Mouse (Mus musculus) hindbrain, embryonic 12.5 days (tissue): Measurements from ENCODE around the gene Akt3. TPM values are rescaled to one million over a fixed set of nuclear protein-coding genes. Genes with fewer than 3 reads are reported as not detected.

Experiments
- ATAC-seq: fragments of 200-750 bp; cut with Nextera tagmentation; 2 replicates; pipeline ENCODE4 v1.8.0; 2017; ENCODE audit warnings: moderate TSS enrichment; ENCODE audit not compliant: low FRiP score
- H3K27ac ChIP-seq: fragments of 300-500 bp; sonication (generic); 2 replicates; pipeline ENCODE4 v1.5.1; 2016; ENCODE audit warnings: mild to moderate bottlenecking
- H3K27me3 ChIP-seq: fragments of 300-500 bp; sonication (generic); 2 replicates; pipeline ENCODE4 v1.6.1; 2016; ENCODE audit warnings: mild to moderate bottlenecking
- H3K36me3 ChIP-seq: fragments of 300-500 bp; sonication (generic); 2 replicates; pipeline ENCODE4 v1.6.1; 2016; ENCODE audit warnings: mild to moderate bottlenecking
- H3K4me1 ChIP-seq: fragments of 300-500 bp; sonication (generic); 2 replicates; pipeline ENCODE4 v1.6.1; 2016
- H3K4me2 ChIP-seq: fragments of 300-500 bp; sonication (generic); replicated peaks from 2 replicates; pipeline ENCODE4 v1.6.1; 2016; ENCODE audit warnings: mild to moderate bottlenecking
- H3K4me3 ChIP-seq: fragments of 300-500 bp; sonication (generic); 2 replicates; pipeline ENCODE4 v1.5.1; 2016; ENCODE audit warnings: mild to moderate bottlenecking
- H3K9ac ChIP-seq: fragments of 300-500 bp; sonication (generic); 2 replicates; pipeline ENCODE4 v1.6.1; 2016; ENCODE audit warnings: mild to moderate bottlenecking, moderate library complexity
- H3K9me3 ChIP-seq: fragments of 300-500 bp; sonication (generic); replicated peaks from 2 replicates; pipeline ENCODE4 v1.6.1; 2016; ENCODE audit warnings: mild to moderate bottlenecking
- WGBS: fragments of 180-500 bp; shearing (Covaris S2); methylation state at CpG from one replicate; pipeline ENCODE4 v1.1.7; 2016; 5-methylcytosine and 5-hydroxymethylcytosine counted together
- polyA plus RNA-seq: library from polyadenylated mRNA; unstranded; fragments of >200 nt; fragmentation: Nextera tagmentation; extraction: Ambion mirVana; gene quantifications from 2 replicates; pipeline ENCODE4 v1.2.1, GENCODE M21; 2016

Gene Akt3
- polyA plus RNA-seq, 1 experiment from 2014 or later: 28.8 TPM

DNA sequence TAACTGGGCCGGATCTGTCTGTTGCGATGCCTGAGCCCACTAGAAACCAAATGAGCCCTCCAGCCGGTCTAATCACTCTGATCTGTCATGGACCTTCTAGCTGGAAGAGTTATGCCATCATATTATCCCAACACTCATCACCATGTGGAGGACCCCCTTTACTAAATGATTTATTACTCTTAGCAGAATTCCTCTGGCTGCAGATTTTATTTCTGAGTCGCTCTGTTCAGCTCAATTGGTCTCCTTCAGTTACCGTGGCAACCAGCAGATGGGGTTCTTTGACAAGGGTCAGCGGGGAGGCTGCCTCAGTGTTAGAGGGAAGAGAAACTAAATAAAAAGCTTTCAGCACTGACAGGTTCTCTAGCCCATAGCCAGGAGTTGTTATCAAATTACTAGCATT, 259.0 kb downstream of the Akt3 start:
- ATAC-seq: peak; percentile 42
- Histone ChIP-seq H3K27me3 (no peaks in the 10 kb centered on the region), H3K4me2 (0 out of 2 replicates have a peak overlapping the region, but pooled peaks have one; percentile 5), H3K9me3 (no peaks in the 10 kb centered on the region), H3K9ac (no peak overlapping the region), H3K4me3 (no peak overlapping the region), H3K4me1 (peaks cover 65% of the 10 kb centered on the region), H3K36me3 (no peaks in the 10 kb centered on the region), H3K27ac (peak overlapping the region; percentile 62)
- WGBS: 12% methylated on average over 6 of the region's 6 CpGs

DNA sequence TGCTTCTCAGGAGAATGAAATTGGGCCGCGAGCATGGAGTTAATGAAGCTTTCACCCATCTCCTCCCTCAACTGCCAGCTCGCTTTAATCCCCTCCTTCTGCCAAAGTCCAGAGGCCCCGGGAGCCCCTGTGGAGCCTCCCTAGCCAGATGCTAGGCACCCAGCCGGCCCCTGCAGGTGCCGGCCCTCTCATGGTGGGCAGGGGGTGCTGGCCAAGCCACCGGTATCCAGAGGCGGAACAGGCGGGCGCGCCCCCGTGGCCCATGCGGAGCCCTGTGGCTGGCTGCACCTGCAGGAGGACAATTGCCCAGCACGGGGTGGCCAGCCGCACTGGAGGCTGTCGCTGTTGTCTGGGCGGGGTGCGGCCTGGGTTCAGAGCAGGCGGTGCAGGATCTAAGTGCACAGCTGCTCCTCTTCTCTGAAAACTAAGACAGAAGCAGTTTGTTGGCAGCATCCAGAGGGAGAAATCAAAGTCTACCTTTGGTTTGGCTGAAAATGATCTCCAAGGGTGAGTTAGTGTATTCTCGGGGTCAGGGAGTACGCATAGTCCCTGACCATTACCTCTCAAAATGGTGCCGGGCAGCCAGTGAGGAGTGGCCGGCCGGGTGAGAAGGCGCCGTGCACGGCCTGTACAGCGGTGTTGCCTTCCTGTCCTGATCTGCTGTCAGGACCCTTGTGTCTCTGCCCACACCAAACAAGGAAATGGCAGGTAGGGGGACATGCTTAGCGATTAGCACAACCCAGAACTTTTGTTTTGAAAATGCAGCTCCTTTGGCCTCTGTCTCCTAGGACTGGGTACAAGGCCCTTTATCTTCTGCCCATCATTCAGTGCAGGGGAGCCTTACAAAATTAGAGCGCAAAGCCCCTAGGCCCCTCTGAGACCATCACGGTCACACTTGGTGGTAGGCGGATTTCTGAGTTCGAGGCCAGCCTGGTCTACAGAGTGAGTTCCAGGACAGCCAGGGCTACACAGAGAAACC, 260.0 kb downstream of the Akt3 start:
- no peaks in the 10 kb centered on the region for H3K9me3 ChIP-seq
- H3K27me3 ChIP-seq: no peaks in the 10 kb centered on the region
- no peaks in the 10 kb centered on the region for H3K36me3 ChIP-seq
- H3K4me2 ChIP-seq: peak overlapping the region; percentile 52
- peak overlapping the region; percentile 57 for H3K9ac ChIP-seq
- 13% methylated on average over 33 of the region's 33 CpGs for WGBS
- peak overlapping the region; percentile 16 for H3K4me3 ChIP-seq
- ATAC-seq: peak; percentile 58
- peaks cover 67% of the 10 kb centered on the region for H3K4me1 ChIP-seq
- peak overlapping the region; percentile 84 for H3K27ac ChIP-seq

DNA sequence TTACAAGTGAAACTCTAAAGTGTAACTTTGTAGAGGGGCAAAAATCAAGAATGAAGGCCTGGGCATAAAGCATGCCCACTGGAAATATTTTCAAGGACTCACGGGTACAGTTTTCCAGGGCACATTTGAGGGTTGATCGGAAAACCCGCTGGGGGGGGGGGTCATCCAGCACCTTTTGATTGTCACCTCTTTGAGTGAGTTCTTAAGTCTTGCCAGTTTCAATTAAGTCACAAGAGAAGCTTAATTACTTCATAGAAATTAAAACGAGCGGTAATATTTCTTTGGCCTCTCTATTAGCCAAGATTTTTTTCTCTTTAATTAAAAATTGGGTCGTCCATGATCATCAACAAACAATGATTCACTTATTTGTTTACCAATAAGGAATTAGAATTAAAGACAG, 260.7 kb downstream of the Akt3 start:
- 35% methylated on average over 6 of the region's 6 CpGs for WGBS
- H3K27me3 ChIP-seq: no peaks in the 10 kb centered on the region
- H3K4me1 ChIP-seq: peaks cover 70% of the 10 kb centered on the region
- H3K4me2 ChIP-seq: peak overlapping the region; percentile 52
- peak overlapping the region; percentile 57; the same call in 1 of the 2 replicates for H3K9ac ChIP-seq
- no peak for ATAC-seq
- H3K9me3 ChIP-seq: no peaks in the 10 kb centered on the region
- peak overlapping the region; percentile 84 for H3K27ac ChIP-seq
- H3K4me3 ChIP-seq: no peak overlapping the region
- no peaks in the 10 kb centered on the region for H3K36me3 ChIP-seq

DNA sequence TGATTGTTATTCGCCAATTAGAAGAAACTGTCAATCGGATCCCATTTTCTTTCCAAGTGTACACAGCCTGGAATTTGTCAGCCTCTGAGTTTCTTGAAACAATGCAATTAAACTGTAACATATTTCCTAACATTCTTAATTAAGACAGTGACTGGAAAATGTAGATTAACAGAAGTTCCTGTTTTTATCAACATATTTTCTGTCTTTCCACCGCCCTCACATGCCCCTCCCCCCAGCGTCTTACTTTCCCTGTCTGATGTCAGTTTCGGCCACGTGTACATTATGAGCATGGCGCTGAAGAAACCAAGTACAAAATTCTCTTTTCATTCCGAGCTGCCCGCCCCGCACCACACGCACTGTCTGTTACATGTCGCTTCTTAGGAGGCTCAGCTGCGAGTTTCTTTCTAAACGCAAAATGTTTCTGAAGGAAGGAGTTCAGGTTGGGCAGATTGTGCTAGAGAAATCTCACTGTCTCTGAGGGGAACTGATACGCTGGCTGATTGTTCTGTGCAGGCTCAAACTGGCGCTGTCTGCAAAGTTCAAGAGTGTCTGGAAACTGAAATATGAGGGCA, 261.3 kb downstream of the Akt3 start:
- H3K27ac ChIP-seq: peak overlapping the region; percentile 84
- no peaks in the 10 kb centered on the region for H3K27me3 ChIP-seq
- H3K9ac ChIP-seq: no peak overlapping the region
- no peak for ATAC-seq
- H3K4me3 ChIP-seq: no peak overlapping the region
- H3K4me1 ChIP-seq: peaks cover 72% of the 10 kb centered on the region
- H3K9me3 ChIP-seq: no peaks in the 10 kb centered on the region
- peak overlapping the region; percentile 9 for H3K4me2 ChIP-seq
- H3K36me3 ChIP-seq: no peaks in the 10 kb centered on the region
- WGBS: 28% methylated on average over 16 of the region's 16 CpGs

DNA sequence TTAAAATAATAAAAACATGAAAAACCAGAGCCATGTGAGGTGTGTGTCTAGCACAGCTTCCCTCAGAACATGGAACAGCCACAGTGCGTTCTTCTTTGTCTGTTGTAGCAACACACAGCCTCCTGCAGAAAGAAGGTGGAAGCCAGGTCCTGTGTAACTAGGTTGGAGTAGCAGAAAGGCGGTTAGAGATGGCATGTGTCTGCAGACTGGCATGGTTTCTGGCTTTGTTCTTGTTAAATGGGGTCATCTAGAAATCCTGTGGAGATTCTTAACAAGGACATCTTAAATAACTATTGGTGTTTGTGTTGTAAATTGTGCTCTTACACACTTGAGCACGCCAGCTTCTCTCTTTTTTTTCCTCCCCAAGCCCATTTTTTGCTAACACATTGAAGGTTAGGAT, 261.8 kb downstream of the Akt3 start:
- ATAC-seq: no peak
- no peaks in the 10 kb centered on the region for H3K27me3 ChIP-seq
- no peak overlapping the region for H3K9ac ChIP-seq
- H3K4me2 ChIP-seq: no peak overlapping the region
- H3K4me3 ChIP-seq: no peak overlapping the region
- H3K4me1 ChIP-seq: peaks cover 72% of the 10 kb centered on the region
- no peaks in the 10 kb centered on the region for H3K9me3 ChIP-seq
- 75% methylated on average over 3 of the region's 3 CpGs for WGBS
- H3K36me3 ChIP-seq: no peaks in the 10 kb centered on the region
- peak overlapping the region; percentile 84 for H3K27ac ChIP-seq

DNA sequence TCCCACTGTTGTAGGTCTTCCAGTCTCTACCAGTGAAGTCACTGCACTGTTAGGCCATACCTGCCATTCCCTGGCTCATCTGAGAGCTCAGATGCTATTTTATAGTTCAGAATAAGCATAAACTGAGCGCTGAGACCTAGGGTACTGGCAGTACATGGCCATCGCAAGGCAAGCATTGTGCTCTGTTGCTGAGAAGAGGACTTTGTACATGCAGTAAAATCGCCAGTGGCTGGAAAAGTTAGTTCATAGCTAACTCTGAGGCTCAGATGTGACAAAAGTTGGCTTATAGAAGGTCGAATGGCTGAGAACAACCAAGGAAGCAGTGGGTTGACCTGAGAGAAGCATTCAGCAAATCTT, 262.6 kb downstream of the Akt3 start:
- Histone ChIP-seq H3K4me3 (no peak overlapping the region), H3K4me1 (peaks cover 72% of the 10 kb centered on the region), H3K27me3 (no peaks in the 10 kb centered on the region), H3K36me3 (no peaks in the 10 kb centered on the region), H3K9me3 (no peaks in the 10 kb centered on the region), H3K9ac (no peak overlapping the region), H3K27ac (peak overlapping the region; percentile 84), H3K4me2 (no peak overlapping the region)
- WGBS: 74% methylated on average over 4 of the region's 4 CpGs
- ATAC-seq: no peak

DNA sequence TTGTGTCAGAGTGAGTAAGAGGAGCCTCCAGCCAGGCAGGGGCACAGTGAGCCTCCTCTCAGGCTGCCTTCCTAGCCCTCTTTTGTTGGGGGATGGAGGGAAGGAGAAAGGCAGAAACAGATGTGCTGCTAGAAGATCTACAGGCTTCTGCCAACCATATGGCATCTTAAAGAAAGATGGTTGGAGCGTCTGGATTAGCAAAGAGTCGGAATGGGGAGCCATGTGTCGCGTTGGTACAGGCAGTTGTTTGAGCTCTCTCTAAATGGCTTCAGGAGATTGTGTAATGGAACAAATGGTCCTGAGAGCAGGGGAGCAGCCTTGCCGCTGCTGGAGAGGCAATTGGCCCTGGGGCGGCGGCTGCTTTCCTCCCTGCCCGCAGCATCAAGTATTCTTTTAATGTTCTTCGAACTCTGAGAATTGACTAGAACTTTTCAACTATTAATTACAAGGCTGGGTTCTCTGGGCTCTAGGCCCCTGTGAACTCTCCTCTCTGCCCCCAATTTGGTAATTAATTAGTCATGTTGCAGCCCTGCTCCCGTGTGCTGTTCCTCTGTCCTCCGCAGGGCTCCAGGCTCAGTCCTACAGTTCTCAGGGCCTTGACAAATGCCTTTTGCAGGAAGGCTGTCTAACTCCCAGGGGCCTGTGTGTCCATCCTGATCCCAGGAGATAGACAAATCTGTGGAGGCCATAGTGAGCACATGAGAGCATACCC, 263.1 kb downstream of the Akt3 start:
- H3K4me2 ChIP-seq: no peak overlapping the region
- H3K27ac ChIP-seq: peak overlapping the region; percentile 84
- WGBS: 20% methylated on average over 11 of the region's 11 CpGs
- ATAC-seq: peak; percentile 29; the same call in 1 of the 2 replicates
- peaks cover 72% of the 10 kb centered on the region for H3K4me1 ChIP-seq
- no peaks in the 10 kb centered on the region for H3K36me3 ChIP-seq
- no peaks in the 10 kb centered on the region for H3K27me3 ChIP-seq
- H3K4me3 ChIP-seq: no peak overlapping the region
- no peak overlapping the region for H3K9ac ChIP-seq
- no peaks in the 10 kb centered on the region for H3K9me3 ChIP-seq

DNA sequence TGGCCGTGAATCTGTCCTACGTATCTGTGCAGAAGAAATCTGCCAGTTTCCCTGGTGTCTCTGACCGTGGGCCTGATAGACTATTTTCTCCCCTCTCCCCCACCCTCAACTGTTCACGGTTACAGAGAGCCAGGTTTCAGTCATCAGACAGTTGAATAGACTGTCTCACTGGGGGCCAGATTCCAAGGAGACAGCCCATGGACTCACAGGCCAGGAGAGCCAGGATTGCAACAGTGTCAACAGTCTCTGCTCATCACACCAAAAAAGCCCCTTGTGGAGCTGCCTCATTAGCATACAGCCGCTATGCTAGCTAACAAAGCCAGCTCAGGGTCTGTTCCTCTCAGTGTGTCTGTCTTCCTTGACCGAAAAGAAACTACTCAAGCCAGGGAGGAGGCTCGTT, 263.9 kb downstream of the Akt3 start:
- Histone ChIP-seq H3K9ac (0 out of 2 replicates have a peak overlapping the region, but pooled peaks have one; percentile 27), H3K9me3 (no peaks in the 10 kb centered on the region), H3K36me3 (no peaks in the 10 kb centered on the region), H3K27ac (peak overlapping the region; percentile 84), H3K4me2 (no peak overlapping the region), H3K27me3 (no peaks in the 10 kb centered on the region), H3K4me3 (no peak overlapping the region), H3K4me1 (peaks cover 68% of the 10 kb centered on the region)
- WGBS: 12% methylated on average over 7 of the region's 7 CpGs
- peak; percentile 77 for ATAC-seq

DNA sequence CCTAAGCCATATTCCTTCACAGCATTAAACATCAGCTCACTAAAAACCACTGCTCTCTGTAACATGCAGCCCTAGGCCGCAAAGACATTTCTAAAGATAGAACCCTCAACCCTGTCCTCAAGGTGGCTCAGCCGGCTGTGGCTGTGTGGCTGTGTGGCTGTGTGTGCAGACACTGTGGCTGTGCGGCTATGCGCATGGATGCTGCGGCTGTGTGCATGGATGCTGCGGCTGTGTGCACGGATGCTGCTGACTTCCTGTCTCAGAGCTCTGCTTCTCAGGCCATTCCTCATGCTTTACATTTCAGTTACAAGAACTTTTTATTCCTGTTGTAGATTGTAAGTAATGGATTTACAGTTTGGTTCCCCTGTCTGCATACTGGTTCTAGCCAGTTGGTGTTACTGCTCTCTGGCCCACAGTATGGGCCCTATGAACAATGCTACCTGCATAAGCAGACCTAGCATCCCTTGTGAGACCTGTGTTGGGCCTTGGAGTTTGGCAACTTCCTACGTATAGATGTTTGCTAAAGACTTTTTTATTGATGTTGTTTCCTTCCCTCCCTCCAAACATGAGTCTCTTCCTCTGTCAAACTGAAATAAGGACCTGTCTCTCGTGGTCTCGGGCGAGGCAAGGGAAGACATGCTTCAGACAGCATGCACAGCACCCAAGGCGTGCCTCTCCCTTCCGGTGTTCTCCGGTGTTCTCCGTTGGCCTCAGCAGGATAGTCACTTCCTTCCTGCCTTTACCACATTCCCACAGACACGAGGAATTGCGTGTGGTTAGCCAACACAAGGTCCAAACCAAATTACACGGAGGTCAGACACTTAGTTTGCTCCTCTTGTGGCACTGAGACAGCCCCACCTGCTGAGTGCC, 264.6 kb downstream of the Akt3 start:
- H3K4me3 ChIP-seq: no peak overlapping the region
- H3K27me3 ChIP-seq: no peaks in the 10 kb centered on the region
- WGBS: 74% methylated on average over 18 of the region's 18 CpGs
- no peaks in the 10 kb centered on the region for H3K9me3 ChIP-seq
- no peak for ATAC-seq
- no peaks in the 10 kb centered on the region for H3K36me3 ChIP-seq
- no peak overlapping the region for H3K4me2 ChIP-seq
- H3K9ac ChIP-seq: 0 out of 2 replicates have a peak overlapping the region, but pooled peaks have one; percentile 27
- H3K27ac ChIP-seq: peak overlapping the region; percentile 84
- H3K4me1 ChIP-seq: peaks cover 66% of the 10 kb centered on the region

DNA sequence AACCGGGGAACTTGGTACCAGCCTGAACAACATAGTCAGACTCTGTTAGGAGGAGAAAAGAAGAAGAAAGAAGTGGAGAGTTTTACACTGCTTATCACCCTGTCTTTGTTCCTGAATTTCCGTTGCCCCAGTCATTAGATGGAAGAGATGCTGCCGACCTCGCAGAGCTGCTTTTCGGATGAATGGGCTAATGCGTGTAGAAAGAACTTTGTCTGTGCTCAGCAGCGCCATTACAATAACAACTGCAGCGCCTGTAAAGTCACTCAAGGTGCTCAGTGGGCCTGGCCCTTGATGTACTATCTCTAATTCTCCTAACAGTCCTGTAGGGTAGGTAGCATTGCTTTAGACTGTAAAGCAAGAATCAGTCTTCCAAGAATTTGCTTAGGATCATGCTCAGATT, 265.5 kb downstream of the Akt3 start:
- Histone ChIP-seq H3K36me3 (no peaks in the 10 kb centered on the region), H3K27ac (no peak overlapping the region), H3K9me3 (no peaks in the 10 kb centered on the region), H3K4me1 (peaks cover 57% of the 10 kb centered on the region), H3K4me2 (no peak overlapping the region), H3K27me3 (no peaks in the 10 kb centered on the region), H3K4me3 (no peak overlapping the region), H3K9ac (no peak overlapping the region)
- WGBS: 33% methylated on average over 8 of the region's 8 CpGs
- no peak for ATAC-seq

DNA sequence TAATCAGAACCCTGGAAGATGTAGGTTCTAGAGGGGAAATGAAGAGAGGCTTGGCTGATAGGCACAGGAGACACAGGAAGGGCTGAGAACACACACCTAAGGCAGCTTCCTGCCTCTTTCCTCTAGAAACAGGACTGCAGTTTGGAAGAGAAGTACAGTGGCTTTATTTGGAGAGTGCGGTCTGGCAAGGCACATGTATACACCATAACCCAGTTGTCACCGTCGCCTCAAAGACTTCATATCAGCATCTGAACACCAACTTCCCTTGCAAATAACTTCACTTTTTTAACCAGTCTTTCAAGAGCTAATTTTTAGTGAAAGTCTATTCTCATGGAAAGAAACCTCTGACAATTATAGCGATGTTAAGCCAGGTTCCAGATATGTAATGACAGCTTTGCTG, 266.5 kb downstream of the Akt3 start:
- H3K36me3 ChIP-seq: no peaks in the 10 kb centered on the region
- no peak for ATAC-seq
- H3K27ac ChIP-seq: no peak overlapping the region

More for the DNA sequence above, 266.5 kb downstream of the Akt3 start:
- no peak overlapping the region for H3K4me2 ChIP-seq
- H3K4me1 ChIP-seq: peaks cover 57% of the 10 kb centered on the region
- no peak overlapping the region for H3K4me3 ChIP-seq
- H3K9ac ChIP-seq: no peak overlapping the region
- H3K9me3 ChIP-seq: no peaks in the 10 kb centered on the region
- H3K27me3 ChIP-seq: no peaks in the 10 kb centered on the region
- WGBS: 92% methylated on average over 4 of the region's 4 CpGs
